Mouse (Mus musculus) cortical plate, adult 2 months (tissue): ENCODE results near the gene Tmem52.

ENCODE experiments used
- CTCF ChIP-seq: fragments of 200-500 bp; IDR thresholded peaks from 2 replicates; pipeline ENCODE4 v1.5.1; 2011; ENCODE audit warnings: mild to moderate bottlenecking, control low read depth, low read length; ENCODE audit not compliant: insufficient read depth; ENCODE audit errors: extremely low read depth
- POLR2A ChIP-seq: fragments of 200-500 bp; IDR thresholded peaks from 2 replicates; pipeline ENCODE4 v1.6.1; 2011; ENCODE audit warnings: mild to moderate bottlenecking, low read length, control low read depth; ENCODE audit not compliant: insufficient read depth; ENCODE audit errors: extremely low read depth

DNA sequence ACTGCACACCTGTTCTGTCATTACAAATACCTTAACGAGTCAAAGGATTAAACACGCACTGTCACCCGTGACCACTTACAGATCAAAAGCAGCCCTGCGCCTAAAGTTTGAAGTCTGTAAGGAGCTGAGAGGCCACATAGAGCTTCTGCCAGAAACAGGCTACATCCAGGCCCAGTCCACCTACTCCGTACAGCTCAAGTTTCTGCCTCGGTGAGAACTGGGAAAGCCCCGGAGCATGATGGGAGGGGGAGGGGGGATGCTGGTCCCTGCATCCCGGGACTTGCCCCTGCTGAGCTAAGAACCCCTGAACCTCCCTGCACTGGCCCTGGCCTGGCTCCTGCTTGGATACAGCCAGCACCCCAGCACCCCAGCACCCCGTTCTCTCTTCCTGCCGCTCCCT, 17.3 kb upstream of the Tmem52 start:
- TF ChIP-seq CTCF (no peak), POLR2A (no peak)
